Mouse (Mus musculus) hindbrain, embryonic 11.5 days (tissue): ENCODE results near the gene Gm14597. TPM values are rescaled to one million over a fixed set of nuclear protein-coding genes. Genes with fewer than 3 reads are reported as not detected.
"Not testable (repeated sequence)": the region's sequence is repeated elsewhere in the genome, so short reads cannot be mapped to it uniquely, and the experiment has no call there.

Source experiments
- ATAC-seq: fragments of 200-750 bp; cut with Nextera tagmentation; 2 replicates; pipeline ENCODE4 v1.8.0; 2017; ENCODE audit warnings: mild to moderate bottlenecking, moderate TSS enrichment, moderate library complexity; ENCODE audit not compliant: low FRiP score
- DNase-seq: peaks from one replicate; pipeline ENCODE4 v3.0.0-alpha.2; 2015; ENCODE audit warnings: low spot score
- H3K27ac ChIP-seq: fragments of 300-500 bp; sonication (generic); 2 replicates; pipeline ENCODE4 v1.5.1; 2014; ENCODE audit warnings: mild to moderate bottlenecking, low read depth, low read length
- H3K27me3 ChIP-seq: fragments of 300-500 bp; sonication (generic); 2 replicates; pipeline ENCODE4 v1.6.1; 2014; ENCODE audit warnings: mild to moderate bottlenecking, low read length, moderate library complexity, mixed read lengths; ENCODE audit not compliant: control insufficient read depth, insufficient read depth
- H3K36me3 ChIP-seq: fragments of 300-500 bp; sonication (generic); 2 replicates; pipeline ENCODE4 v1.6.1; 2014; ENCODE audit warnings: mild to moderate bottlenecking, low read length, moderate library complexity, mixed read lengths; ENCODE audit not compliant: control insufficient read depth, insufficient read depth
- H3K4me1 ChIP-seq: fragments of 300-500 bp; sonication (generic); replicated peaks from 2 replicates; pipeline ENCODE4 v1.6.1; 2014; ENCODE audit warnings: low read length, mixed read lengths; ENCODE audit not compliant: control insufficient read depth, insufficient read depth
- H3K4me2 ChIP-seq: fragments of 300-500 bp; sonication (generic); replicated peaks from 2 replicates; pipeline ENCODE4 v1.6.1; 2014; ENCODE audit warnings: mild to moderate bottlenecking, low read depth, low read length
- H3K4me3 ChIP-seq: fragments of 300-500 bp; sonication (generic); 2 replicates; pipeline ENCODE4 v1.5.1; 2014; ENCODE audit warnings: low read depth, low read length
- H3K9ac ChIP-seq: fragments of 300-500 bp; sonication (generic); 2 replicates; pipeline ENCODE4 v1.6.1; 2014; ENCODE audit warnings: low read depth, low read length
- H3K9me3 ChIP-seq: fragments of 300-500 bp; sonication (generic); 2 replicates; pipeline ENCODE4 v1.6.1; 2016; ENCODE audit warnings: low read length; ENCODE audit not compliant: control insufficient read depth
- WGBS: fragments of 180-500 bp; shearing (Covaris S2); extraction: QIAGEN DNeasy Blood & Tissue Kit; methylation state at CpG from one replicate; pipeline ENCODE4 v1.1.7; 2014; 5-methylcytosine and 5-hydroxymethylcytosine counted together
- polyA plus RNA-seq: library from polyadenylated mRNA; unstranded; fragments of >200 nt; fragmentation: Nextera tagmentation; extraction: Ambion mirVana; gene quantifications from 2 replicates; pipeline ENCODE4 v1.2.1, GENCODE M21; 2014

The Gm14597 gene
- polyA plus RNA-seq, 1 experiment from 2014 or later, result not detected

DNA sequence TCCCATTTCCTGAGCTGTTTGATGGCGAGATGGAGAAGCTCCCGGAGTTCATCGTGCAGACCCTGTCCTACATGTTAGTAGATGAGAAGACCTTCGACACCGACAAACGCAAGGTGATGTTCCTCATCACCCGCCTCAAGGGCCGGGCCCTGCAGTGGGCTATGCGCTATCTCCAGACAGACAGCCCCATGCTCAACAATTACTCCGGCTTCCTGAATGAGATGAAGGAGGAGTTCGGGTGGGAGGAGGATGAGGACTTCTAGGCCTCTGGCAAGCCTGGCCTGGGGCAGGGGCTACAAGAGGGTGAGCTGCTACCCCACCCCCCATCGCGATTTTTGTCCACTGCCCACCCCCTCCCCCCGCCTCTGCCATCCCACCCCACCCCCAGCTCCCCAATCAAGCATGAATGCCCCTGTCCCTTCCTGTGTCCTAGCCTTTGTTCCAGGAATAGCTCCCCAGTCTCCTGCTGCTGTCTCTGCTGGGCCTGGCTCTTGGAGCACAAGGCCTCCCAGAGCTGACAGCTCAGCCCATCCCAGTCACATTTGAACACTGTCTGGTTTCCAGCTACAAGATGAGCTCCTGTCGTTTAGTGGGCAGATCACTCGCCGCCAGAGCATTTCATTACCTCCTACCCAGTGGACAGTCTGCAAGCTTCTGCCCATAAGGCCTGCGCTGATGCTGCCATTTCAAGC is 511 bp downstream of the Gm14597 start:
- Histone ChIP-seq H3K27ac (peak overlapping the region; percentile 54; the same call in 1 of the 2 replicates), H3K4me3 (peak overlapping the region; percentile 37), H3K27me3 (no peaks in the 10 kb centered on the region), H3K9me3 (no peaks in the 10 kb centered on the region), H3K4me1 (no peaks in the 10 kb centered on the region), H3K4me2 (peak overlapping the region; percentile 42), H3K9ac (peak overlapping the region; percentile 53), H3K36me3 (no peaks in the 10 kb centered on the region)
- ATAC-seq, result peak; percentile 74
- peak; percentile 29 for DNase-seq
- WGBS, result 30% methylated on average over 17 of the region's 18 CpGs

DNA sequence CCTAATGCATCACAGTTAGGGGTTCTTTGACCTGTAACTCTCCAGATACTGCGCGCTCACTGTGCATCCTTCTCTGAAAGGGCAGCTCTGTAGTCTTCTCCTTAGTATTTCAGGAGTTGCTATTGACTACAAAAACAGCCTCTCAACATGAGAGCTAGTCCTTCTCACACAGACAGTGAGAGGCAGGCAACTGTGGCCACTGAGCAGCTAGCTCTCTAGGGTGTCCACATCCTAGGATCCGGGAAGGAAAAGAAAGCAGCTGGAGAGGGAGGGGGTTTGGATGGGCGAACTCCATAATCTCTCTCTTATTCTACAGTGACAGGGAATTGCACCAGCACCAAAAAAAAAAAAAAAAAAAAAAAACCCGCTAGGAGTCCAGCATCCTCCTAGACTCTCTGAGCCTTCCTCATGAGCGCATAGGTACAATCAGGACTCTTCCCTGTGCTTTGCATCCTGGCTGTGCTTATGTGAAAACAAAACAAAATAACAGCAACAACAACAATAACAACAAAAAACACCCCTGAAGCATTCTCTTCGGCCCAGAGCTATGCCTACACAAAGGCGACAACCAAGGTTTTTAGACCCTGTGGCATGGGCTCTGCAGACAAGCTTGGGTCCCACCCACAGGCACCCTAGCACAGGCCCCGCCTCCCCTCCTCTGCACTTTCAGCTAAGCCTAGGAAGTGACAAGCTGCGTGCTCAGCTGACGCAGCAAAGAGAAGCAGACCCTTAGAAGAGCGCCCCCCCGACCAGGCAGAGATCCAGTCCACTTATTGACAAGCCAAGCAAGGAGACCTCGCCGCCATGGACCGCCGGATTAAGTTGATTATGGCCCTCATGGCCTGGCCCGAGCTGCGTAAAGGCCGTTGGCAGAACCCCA is 1.3 kb downstream of the Gm14597 start, which contains the start of gene Rtl8c:
Gene Rtl8c (plus strand): TSS at position 791 of the 880 bp plus-strand sequence.
- H3K9me3 ChIP-seq, result no peaks in the 10 kb centered on the region
- no peaks in the 10 kb centered on the region for H3K4me1 ChIP-seq
- H3K27me3 ChIP-seq, result no peaks in the 10 kb centered on the region
- ATAC-seq, result peak; percentile 93
- peak within 1 kb of the TSS; percentile 42 for H3K4me2 ChIP-seq
- peak within 1 kb of the TSS; percentile 53 for H3K9ac ChIP-seq
- WGBS, result 20% methylated on average over 19 of the region's 20 CpGs
- H3K4me3 ChIP-seq, result peak within 1 kb of the TSS; percentile 37
- H3K27ac ChIP-seq, result peak within 1 kb of the TSS; percentile 54; the same call in 1 of the 2 replicates
- no peaks in the 10 kb centered on the region for H3K36me3 ChIP-seq
- peak; percentile 71 for DNase-seq

DNA sequence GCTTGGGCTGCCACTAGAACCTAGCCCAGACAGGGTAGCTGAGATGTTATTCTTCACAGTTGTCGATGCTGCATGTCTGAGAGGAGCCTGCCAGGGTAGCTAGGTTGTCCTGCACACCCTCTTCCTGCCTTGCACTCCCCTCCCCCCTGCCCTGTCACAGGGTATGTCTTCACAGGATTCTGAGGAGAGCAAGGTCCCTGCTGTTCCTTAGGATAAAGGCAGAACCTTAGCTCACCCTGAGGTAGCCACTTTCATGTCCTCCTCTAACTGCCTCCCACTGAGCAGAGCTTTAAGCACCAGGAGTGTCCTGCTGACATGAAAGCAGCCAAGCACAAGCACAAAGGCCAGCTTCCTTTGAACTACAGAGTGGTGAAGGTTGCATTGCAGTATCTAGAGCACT is 2.6 kb downstream of the Gm14597 start:
- 25% methylated on average over 1 of the region's 1 CpGs for WGBS
- not testable (repeated sequence) for H3K36me3 ChIP-seq, H3K27ac ChIP-seq, H3K27me3 ChIP-seq, H3K9ac ChIP-seq, H3K4me3 ChIP-seq, ATAC-seq, H3K4me2 ChIP-seq, H3K4me1 ChIP-seq, H3K9me3 ChIP-seq, DNase-seq

DNA sequence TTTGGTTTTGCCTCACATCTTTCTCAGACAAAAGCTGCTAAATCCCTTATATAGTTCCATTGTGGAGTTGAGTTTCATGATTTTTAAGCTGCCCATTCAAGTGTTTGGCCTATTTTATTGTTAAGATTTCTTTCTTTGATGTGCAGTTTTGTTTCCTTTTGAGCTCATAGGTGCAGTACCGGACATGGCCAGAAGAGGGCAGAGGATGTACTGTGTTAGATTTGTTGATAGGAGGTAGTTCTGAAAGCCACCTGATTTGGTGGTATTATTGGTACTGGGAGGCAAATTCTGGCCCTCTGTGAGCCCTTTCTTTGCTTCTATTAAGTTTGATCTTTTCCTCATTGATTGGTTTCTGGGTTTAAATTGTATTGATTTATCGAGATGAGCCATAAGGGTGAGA is 8.8 kb downstream of the Gm14597 start:
- H3K4me2 ChIP-seq, H3K9me3 ChIP-seq, H3K27ac ChIP-seq, H3K27me3 ChIP-seq, H3K4me3 ChIP-seq, H3K4me1 ChIP-seq, DNase-seq, ATAC-seq, H3K9ac ChIP-seq, H3K36me3 ChIP-seq: not testable (repeated sequence)
- WGBS, result 49% methylated on average over 2 of the region's 2 CpGs

DNA sequence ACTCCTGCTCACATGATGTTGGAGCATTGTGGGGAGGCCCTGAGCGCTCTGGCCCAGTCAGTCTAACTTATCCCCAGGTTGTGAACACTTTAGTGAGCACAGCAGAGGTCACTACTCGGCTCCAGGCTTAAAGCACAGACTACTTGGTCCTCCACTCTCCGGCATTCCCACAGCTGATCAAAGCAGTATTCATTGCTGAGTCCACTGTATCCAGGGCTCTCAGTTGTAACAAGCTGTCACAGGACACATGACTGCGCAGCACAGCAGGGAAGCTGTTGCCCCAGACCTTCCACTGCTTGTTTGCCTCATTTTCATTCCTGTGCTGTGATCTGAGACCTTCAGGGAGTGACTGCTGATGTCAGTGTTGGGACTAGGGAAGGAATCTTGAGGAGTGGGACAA is 25.4 kb downstream of the Gm14597 start:
- H3K27ac ChIP-seq, H3K9ac ChIP-seq, ATAC-seq, DNase-seq, H3K4me1 ChIP-seq, H3K27me3 ChIP-seq, H3K4me3 ChIP-seq, H3K4me2 ChIP-seq, H3K36me3 ChIP-seq, H3K9me3 ChIP-seq: not testable (repeated sequence)
- 67% methylated on average over 1 of the region's 4 CpGs for WGBS

DNA sequence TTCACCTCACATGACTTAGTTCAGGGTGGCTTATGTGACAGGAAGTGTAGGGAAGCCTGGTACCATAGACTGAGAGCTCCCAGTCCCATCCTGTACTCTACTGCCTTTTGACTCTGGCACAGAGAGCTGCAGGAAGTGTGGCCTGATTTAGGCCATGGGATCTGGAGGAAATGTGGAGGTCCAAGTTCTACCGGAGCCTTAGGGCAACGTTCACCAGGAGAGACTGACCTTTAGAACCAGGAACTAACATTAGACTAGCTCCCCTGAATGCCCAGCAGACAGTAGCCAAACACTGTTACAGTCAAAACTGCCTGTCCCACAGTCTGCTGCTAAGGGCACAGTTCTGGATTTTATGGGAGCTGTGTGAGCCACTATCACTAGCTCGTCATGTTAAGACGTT is 27.4 kb downstream of the Gm14597 start:
- not testable (repeated sequence) for H3K9me3 ChIP-seq, H3K4me3 ChIP-seq, H3K27me3 ChIP-seq, H3K4me2 ChIP-seq, H3K36me3 ChIP-seq, DNase-seq, H3K27ac ChIP-seq, H3K9ac ChIP-seq, ATAC-seq, H3K4me1 ChIP-seq
- 86% methylated on average over 2 of the region's 4 CpGs for WGBS

DNA sequence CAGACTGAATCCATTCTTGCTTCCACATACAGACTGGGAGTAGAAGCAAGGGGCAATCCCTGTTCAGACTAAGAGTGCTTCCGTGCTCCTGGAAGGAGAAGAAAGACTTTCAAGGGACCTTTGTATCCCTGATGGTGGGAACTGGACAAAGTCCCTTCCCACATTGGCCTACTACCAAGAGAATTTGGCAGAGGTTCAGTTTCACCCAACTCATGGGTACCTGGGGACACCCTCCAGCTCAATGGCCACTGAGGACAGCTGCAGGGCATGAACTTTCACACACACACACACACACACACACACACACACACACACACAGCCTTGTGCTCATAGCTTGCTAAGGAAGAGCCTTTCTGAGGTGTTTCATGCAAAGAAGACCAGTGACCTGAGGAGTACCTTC is 29.5 kb downstream of the Gm14597 start:
- no peak overlapping the region for H3K27ac ChIP-seq
- H3K9me3 ChIP-seq, result no peaks in the 10 kb centered on the region
- no peaks in the 10 kb centered on the region for H3K4me1 ChIP-seq
- H3K27me3 ChIP-seq, result no peaks in the 10 kb centered on the region
- H3K36me3 ChIP-seq, result no peaks in the 10 kb centered on the region
- ATAC-seq (no peak), DNase-seq (no peak)
- H3K9ac ChIP-seq, result no peak overlapping the region
- WGBS, result 80% methylated on average over 1 of the region's 1 CpGs
- no peak overlapping the region for H3K4me3 ChIP-seq
- no peak overlapping the region for H3K4me2 ChIP-seq
